Mouse (Mus musculus): ENCODE measurements around the gene Mrnip.
A peak's percentile ranks its signal among the peaks of the same experiment; 100 is the strongest.

Mrnip gene

GRCm38 (mm10) chr11:50228772-50229171, 54.5 kb downstream of the Mrnip start:
- Histone ChIP-seq H3K36me3 (ENCODE audit: insufficient read depth, low read length) (peaks cover 27% of the 10 kb centered on the region), H3K4me1 (replicated peaks; ENCODE audit: low read depth, low read length) (peaks cover 91% of the 10 kb centered on the region), H3K27me3 (ENCODE audit: insufficient read depth, low read length) (peaks cover 88% of the 10 kb centered on the region), H3K9me3 (ENCODE audit: low read length) (no peaks in the 10 kb centered on the region), H3K4me3 (replicated peaks; ENCODE audit: low read length) (no peak overlapping the region; the same call in 1 of the 2 replicates)
- no peak for TF ChIP-seq NANOG (IDR thresholded peaks at IDR 0.05; ENCODE audit: borderline replicate concordance, low read length)
- TF ChIP-seq POU5F1 (IDR thresholded peaks at IDR 0.05; ENCODE audit: borderline replicate concordance, low read length) = no peak
- TF ChIP-seq CTCF (conservative IDR thresholded peaks at IDR 0.05; ENCODE audit: low read length) = no peak

DNA sequence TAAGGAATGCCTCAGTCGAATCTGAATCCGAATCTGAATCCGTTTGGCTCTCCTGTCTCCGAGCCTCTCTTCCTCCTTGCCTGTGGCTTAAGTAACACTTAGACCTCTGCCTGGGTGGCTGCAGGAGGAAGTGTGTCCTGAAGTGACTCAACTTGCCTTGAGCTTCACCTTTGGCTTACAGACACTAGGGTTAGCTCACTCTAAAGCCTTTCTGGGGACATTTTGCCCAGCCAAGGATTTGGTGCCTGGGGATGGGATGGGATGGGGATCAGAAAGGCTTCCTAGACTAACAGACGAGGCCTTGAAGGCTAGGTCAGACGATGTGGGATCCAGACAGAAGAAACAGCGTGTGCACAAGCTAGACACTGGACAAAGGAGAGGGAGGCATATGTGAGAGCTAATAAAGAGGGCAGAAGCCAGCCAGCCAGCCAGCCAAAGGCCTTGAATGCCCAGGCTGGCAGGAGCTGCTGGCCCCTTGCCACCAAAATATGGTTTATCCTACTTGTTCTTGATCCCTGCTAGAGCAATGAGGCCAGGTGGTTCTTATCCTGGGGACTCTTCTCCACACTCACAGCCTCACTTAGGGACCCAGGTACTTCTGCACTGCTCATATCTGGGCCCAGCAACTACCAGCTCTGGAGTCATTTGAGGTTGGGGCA, 55.1 kb downstream of the Mrnip start:
- H3K9me3 ChIP-seq (ENCODE audit: low read length) = no peaks in the 10 kb centered on the region
- H3K4me3 ChIP-seq (replicated peaks; ENCODE audit: low read length) = no peak overlapping the region
- peaks cover 33% of the 10 kb centered on the region for H3K36me3 ChIP-seq (ENCODE audit: insufficient read depth, low read length)
- TF ChIP-seq NANOG (IDR thresholded peaks at IDR 0.05; ENCODE audit: borderline replicate concordance, low read length) (no peak), CTCF (conservative IDR thresholded peaks at IDR 0.05; ENCODE audit: low read length) (no peak), POU5F1 (IDR thresholded peaks at IDR 0.05; ENCODE audit: borderline replicate concordance, low read length) (no peak)
- peaks cover 88% of the 10 kb centered on the region for H3K27me3 ChIP-seq (ENCODE audit: insufficient read depth, low read length)
- H3K4me1 ChIP-seq (replicated peaks; ENCODE audit: low read depth, low read length) = peaks cover 91% of the 10 kb centered on the region

DNA sequence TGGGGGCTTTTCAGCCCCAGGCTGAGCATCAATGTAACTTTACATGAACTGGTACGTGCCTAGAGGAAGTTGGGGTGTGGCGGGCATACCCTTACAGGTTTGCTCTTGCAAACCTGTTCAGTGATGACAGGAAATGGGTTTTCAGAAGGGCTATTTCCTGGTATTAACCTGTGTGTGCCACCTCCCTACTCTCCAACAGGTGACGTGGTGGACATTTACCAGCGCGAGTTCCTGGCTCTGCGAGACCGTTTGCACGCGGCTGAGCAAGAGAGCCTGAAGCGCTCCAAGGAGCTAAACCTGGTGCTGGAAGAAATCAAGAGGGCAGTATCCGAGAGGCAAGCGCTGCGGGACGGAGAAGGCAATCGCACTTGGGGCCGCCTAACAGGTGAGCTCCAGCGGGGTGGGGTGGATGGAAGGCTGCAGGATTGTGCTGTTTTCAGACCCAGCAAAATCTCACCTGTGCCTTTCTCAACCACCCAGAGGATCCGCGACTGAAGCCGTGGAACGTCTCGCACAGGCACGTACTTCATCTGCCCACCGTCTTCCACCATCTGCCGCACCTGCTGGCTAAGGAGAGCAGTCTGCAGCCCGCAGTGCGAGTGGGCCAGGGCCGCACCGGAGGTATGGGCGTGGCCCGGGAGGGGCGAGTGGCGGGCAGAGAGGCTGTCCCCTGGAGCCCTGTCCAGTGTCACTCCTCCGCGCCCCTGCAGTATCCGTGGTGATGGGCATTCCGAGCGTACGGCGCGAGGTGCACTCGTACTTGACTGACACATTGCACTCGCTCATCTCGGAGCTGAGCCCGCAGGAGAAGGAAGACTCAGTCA, 56.4 kb downstream of the Mrnip start:
- Histone ChIP-seq H3K27me3 (ENCODE audit: insufficient read depth, low read length) (peaks cover 91% of the 10 kb centered on the region), H3K4me1 (replicated peaks; ENCODE audit: low read depth, low read length) (peaks cover 95% of the 10 kb centered on the region), H3K36me3 (ENCODE audit: insufficient read depth, low read length) (peaks cover 42% of the 10 kb centered on the region), H3K4me3 (replicated peaks; ENCODE audit: low read length) (peak overlapping the region; percentile 72), H3K9me3 (ENCODE audit: low read length) (no peaks in the 10 kb centered on the region)
- no peak for TF ChIP-seq NANOG (IDR thresholded peaks at IDR 0.05; ENCODE audit: borderline replicate concordance, low read length)
- TF ChIP-seq CTCF (conservative IDR thresholded peaks at IDR 0.05; ENCODE audit: low read length) = no peak
- TF ChIP-seq POU5F1 (IDR thresholded peaks at IDR 0.05; ENCODE audit: borderline replicate concordance, low read length) = no peak

GRCm38 (mm10) chr11:50231411-50231810, 57.2 kb downstream of the Mrnip start:
- H3K4me1 ChIP-seq (replicated peaks; ENCODE audit: low read depth, low read length) = peaks cover 95% of the 10 kb centered on the region
- peak overlapping the region; percentile 37; the same call in 1 of the 2 replicates for H3K4me3 ChIP-seq (replicated peaks; ENCODE audit: low read length)
- peaks cover 45% of the 10 kb centered on the region for H3K36me3 ChIP-seq (ENCODE audit: insufficient read depth, low read length)
- H3K9me3 ChIP-seq (ENCODE audit: low read length) = no peaks in the 10 kb centered on the region
- H3K27me3 ChIP-seq (ENCODE audit: insufficient read depth, low read length) = peaks cover 91% of the 10 kb centered on the region
- TF ChIP-seq NANOG (IDR thresholded peaks at IDR 0.05; ENCODE audit: borderline replicate concordance, low read length) = no peak
- TF ChIP-seq CTCF (conservative IDR thresholded peaks at IDR 0.05; ENCODE audit: low read length) = peak; percentile 36
- TF ChIP-seq POU5F1 (IDR thresholded peaks at IDR 0.05; ENCODE audit: borderline replicate concordance, low read length) = no peak

GRCm38 (mm10) chr11:50233022-50233421, 58.8 kb downstream of the Mrnip start:
- Histone ChIP-seq H3K27me3 (ENCODE audit: insufficient read depth, low read length) (peaks cover 89% of the 10 kb centered on the region), H3K4me1 (replicated peaks; ENCODE audit: low read depth, low read length) (peaks cover 87% of the 10 kb centered on the region), H3K9me3 (ENCODE audit: low read length) (no peaks in the 10 kb centered on the region), H3K4me3 (replicated peaks; ENCODE audit: low read length) (peak overlapping the region; percentile 51), H3K36me3 (ENCODE audit: insufficient read depth, low read length) (peaks cover 39% of the 10 kb centered on the region)
- TF ChIP-seq CTCF (conservative IDR thresholded peaks at IDR 0.05; ENCODE audit: low read length) (no peak), NANOG (IDR thresholded peaks at IDR 0.05; ENCODE audit: borderline replicate concordance, low read length) (no peak), POU5F1 (IDR thresholded peaks at IDR 0.05; ENCODE audit: borderline replicate concordance, low read length) (no peak)

DNA sequence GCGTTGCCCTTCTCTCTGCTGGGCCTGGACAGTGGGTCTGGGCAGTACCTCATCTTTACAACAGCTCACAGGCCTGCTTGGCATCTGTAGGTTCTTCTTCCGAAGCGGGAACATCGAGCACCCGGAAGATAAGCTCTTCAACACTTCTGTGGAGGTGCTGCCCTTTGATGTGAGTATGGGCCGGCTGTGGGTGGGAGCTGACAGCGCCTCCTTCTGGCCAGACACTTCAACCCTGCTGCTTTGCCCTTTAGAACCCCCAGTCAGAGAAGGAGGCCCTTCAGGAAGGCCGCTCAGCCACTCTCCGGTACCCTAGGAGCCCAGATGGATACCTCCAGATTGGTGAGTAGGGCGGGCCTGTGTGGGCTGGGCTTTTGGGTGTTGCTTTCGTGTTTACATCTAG, 59.7 kb downstream of the Mrnip start:
- peak overlapping the region; percentile 74 for H3K4me3 ChIP-seq (replicated peaks; ENCODE audit: low read length)
- H3K27me3 ChIP-seq (ENCODE audit: insufficient read depth, low read length) = peaks cover 89% of the 10 kb centered on the region
- peaks cover 88% of the 10 kb centered on the region for H3K4me1 ChIP-seq (replicated peaks; ENCODE audit: low read depth, low read length)
- peaks cover 41% of the 10 kb centered on the region for H3K36me3 ChIP-seq (ENCODE audit: insufficient read depth, low read length)
- H3K9me3 ChIP-seq (ENCODE audit: low read length) = no peaks in the 10 kb centered on the region
- TF ChIP-seq CTCF (conservative IDR thresholded peaks at IDR 0.05; ENCODE audit: low read length) (peak; percentile 64), POU5F1 (IDR thresholded peaks at IDR 0.05; ENCODE audit: borderline replicate concordance, low read length) (no peak)

DNA sequence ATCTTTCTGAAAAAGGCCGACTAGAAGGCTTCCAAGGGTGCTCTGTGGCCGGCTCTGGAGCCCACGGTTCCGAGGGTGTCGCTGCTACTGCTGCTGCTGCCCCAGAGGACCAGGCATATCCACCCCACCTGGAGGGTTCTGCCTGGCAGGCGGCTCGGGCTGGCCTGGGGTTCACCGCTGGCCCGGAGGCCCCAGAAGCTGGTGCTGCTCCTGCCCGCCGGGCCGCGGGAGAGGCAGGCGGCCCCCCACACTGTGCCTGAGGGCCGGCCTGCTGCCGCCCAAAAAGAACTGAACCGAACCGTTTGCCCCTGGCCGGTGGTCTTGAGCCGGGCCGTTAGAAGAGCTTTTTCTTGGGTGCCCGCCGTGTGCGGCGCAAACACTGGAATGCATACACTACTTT, 60.4 kb downstream of the Mrnip start:
- peaks cover 45% of the 10 kb centered on the region for H3K36me3 ChIP-seq (ENCODE audit: insufficient read depth, low read length)
- peaks cover 83% of the 10 kb centered on the region for H3K4me1 ChIP-seq (replicated peaks; ENCODE audit: low read depth, low read length)
- H3K27me3 ChIP-seq (ENCODE audit: insufficient read depth, low read length) = peaks cover 89% of the 10 kb centered on the region
- H3K4me3 ChIP-seq (replicated peaks; ENCODE audit: low read length) = peak overlapping the region; percentile 74
- H3K9me3 ChIP-seq (ENCODE audit: low read length) = no peaks in the 10 kb centered on the region
- TF ChIP-seq CTCF (conservative IDR thresholded peaks at IDR 0.05; ENCODE audit: low read length) (no peak), NANOG (IDR thresholded peaks at IDR 0.05; ENCODE audit: borderline replicate concordance, low read length) (no peak), POU5F1 (IDR thresholded peaks at IDR 0.05; ENCODE audit: borderline replicate concordance, low read length) (no peak)

DNA sequence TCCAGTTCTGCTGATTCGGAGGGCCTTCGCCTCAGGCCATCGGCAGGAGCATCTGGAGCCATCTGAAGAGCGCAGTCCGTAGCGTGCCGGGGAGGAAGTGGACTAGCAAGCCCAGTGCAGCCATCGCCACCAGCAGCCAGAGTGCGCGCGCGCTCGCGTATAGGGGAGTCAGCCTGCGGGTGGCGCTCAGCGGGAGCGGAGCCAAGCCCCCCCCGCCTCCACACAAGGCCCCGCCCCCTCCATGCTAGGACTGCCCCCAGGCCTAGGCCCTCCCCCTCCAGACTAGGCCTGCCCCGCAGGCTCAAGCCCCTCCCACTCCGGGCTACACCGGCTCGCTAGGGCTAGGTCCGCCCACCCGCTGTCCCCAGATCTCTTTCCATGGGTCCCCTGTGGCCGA, 62.3 kb downstream of the Mrnip start:
- Histone ChIP-seq H3K9me3 (ENCODE audit: low read length) (no peaks in the 10 kb centered on the region), H3K27me3 (ENCODE audit: insufficient read depth, low read length) (peaks cover 82% of the 10 kb centered on the region), H3K4me1 (replicated peaks; ENCODE audit: low read depth, low read length) (peaks cover 66% of the 10 kb centered on the region), H3K4me3 (replicated peaks; ENCODE audit: low read length) (peak overlapping the region; percentile 86), H3K36me3 (ENCODE audit: insufficient read depth, low read length) (peaks cover 53% of the 10 kb centered on the region)
- TF ChIP-seq NANOG (IDR thresholded peaks at IDR 0.05; ENCODE audit: borderline replicate concordance, low read length) (no peak), POU5F1 (IDR thresholded peaks at IDR 0.05; ENCODE audit: borderline replicate concordance, low read length) (no peak), CTCF (conservative IDR thresholded peaks at IDR 0.05; ENCODE audit: low read length) (no peak)
